Mouse (Mus musculus): ENCODE measurements at regions not wholly inside any gene's neighbourhood (a gene's known extent, or its start where the extent isn't known, plus 50 kb on each side); places are given as distances from the start of the nearest gene placed in this dataset.

DNA sequence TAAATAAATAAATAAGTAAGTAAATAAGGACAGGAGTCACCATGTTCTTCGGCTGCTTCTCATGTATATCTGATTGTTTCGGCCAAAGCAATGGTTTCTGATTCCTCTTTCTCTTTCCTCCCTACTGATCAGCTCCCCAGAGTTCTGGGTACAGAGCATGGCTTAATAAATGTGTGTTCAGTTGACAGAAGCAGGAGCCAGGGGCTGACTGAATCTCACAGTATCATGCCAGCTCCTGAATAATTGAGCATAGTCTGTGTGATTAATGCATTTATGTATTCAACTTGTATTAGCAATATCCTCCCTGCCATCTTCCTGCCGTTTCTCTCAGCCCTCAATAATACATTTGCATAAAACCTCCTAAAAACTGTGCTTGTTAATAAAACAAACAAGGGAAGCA, 191.4 kb downstream of the Adcyap1 start:
- H3K27me3 ChIP-seq (ENCODE audit: insufficient read depth, poor library complexity, severe bottlenecking) = no peaks in the 10 kb centered on the region
- no peak overlapping the region for H3K27ac ChIP-seq
- H3K4me1 ChIP-seq (replicated peaks) = no peaks in the 10 kb centered on the region
- no peak overlapping the region for H3K4me3 ChIP-seq
- WGBS = 85% methylated on average over 3 of the region's 3 CpGs
- DNase-seq (ENCODE audit: low spot score) = no peak
- no peaks in the 10 kb centered on the region for H3K36me3 ChIP-seq
- H3K9me3 ChIP-seq = no peaks in the 10 kb centered on the region

- no peaks in the 10 kb centered on the region for H3K9me3 ChIP-seq
- H3K4me3 ChIP-seq = no peak overlapping the region
- H3K4me1 ChIP-seq (replicated peaks) = no peaks in the 10 kb centered on the region
- H3K36me3 ChIP-seq = no peaks in the 10 kb centered on the region
- no peaks in the 10 kb centered on the region for H3K27me3 ChIP-seq (ENCODE audit: insufficient read depth, poor library complexity, severe bottlenecking)
- DNase-seq (ENCODE audit: low spot score) = no peak
- 78% methylated on average over 1 of the region's 1 CpGs for WGBS
- no peak overlapping the region for H3K27ac ChIP-seq
Measured at GRCm38 (mm10) chr17:93409329-93409728, 210.5 kb downstream of the Adcyap1 start.

All from hindbrain, embryonic 10.5 days (tissue).